Mouse (Mus musculus) kidney, postnatal 14 days (tissue): ENCODE results near the gene Jak1.

Experiments
- DNase-seq: peaks from one replicate; pipeline ENCODE4 v3.0.0; 2022; ENCODE audit warnings: mixed read lengths

Gene Jak1

DNA sequence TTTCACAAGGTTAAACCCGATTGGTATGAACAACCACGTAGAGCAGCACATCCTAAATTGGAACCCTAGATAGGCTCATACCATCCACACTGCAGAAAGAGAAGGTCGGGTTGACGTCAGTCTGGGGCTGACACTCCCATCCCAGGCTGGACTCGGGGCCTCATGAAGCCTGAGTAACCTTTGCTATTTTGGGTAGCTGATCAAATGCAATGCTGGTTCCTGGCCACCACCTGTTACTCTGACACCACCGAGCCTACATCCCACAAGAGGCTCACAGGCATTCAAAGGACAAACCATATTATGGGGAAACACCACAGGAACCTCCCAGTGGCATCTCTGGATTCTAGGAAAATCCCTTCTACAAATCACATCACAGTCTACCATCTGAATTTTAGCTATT lies 28.3 kb downstream of the Jak1 start:
- DNase-seq, result no peak

DNA sequence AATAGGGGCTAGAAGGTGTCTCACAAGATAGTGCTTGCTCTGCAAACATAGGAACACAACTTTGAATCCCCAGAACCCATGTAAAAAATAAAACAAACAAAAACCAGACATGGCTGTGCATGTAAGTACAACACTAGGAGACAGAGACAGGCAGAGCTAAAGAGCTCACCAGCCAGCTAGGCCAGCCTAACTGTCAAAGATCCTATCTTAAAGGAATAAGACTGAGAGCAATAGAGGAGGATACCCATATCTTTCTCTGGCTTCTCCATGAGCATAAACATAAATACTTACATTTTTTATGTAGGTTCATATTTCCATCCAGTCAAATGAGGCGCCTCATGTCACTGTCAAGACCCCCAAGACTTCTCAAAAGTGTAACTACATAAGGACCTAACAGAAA lies 29.1 kb downstream of the Jak1 start:
- no peak for DNase-seq

DNA sequence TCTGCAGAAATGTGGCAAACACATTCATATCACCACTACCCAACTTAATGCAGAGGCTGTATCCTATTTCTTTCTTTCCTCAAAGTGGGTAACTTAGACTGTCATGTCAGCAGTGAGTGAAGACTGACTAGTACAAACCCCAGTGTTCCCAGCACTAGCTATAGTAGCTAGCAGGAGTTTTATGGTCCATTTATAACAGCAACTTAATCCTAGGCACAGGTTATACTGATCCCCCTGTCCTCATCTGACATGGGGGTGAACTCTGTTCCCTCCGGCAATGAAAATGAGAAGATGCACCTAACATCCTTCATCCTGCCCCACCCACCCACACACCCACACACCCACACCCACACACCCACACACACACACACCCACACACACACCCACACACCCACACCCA lies 30.3 kb downstream of the Jak1 start:
- DNase-seq, result no peak

- DNase-seq, result peak; percentile 70
These were observed 30.8 kb downstream of the Jak1 start for GRCm38 (mm10) chr4:101234332-101234731.

DNA sequence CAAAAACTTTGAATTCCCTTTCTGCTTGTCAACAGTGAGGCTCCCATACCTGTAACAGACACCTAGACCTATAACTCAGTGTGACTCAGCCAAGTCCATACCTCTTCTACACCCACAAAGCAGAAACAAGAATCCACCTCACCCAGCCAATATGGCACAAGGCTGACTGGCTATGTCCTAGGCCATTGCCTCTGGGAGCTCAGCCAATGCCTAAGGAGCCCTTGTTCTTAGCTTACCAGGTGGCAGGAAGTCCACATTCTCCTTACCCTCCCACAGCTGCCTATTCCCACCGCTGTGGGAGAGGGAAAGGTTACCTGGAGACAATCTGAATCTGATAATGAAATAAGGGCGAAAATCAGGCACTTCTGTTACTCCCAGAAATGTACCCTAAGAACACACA lies 34.5 kb downstream of the Jak1 start:
- DNase-seq, result no peak

DNA sequence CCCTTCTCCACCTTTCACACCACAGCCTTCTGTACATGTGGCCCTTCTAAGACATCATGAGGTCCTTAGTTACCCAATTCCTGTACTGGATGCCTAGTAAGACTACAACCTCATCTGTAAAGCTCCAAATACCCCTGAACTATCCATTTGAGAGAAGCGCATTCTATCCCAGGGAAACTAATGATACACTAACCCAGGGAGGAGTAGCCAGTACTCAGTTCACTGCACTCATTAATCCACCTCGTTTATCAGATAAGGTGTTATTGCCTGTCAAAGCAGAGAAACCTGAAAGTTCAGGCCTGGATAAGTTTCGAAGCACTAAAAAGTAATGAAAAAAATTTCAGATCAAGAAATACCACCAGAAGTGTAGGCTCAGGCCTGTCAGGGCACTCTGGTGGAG lies 37.7 kb downstream of the Jak1 start:
- no peak for DNase-seq

- no peak for DNase-seq
These were observed 39.1 kb downstream of the Jak1 start for GRCm38 (mm10) chr4:101225984-101226383.

- DNase-seq, result no peak
These were observed 44.1 kb downstream of the Jak1 start for GRCm38 (mm10) chr4:101220946-101221345.

- DNase-seq, result no peak
These were observed 45.2 kb downstream of the Jak1 start for GRCm38 (mm10) chr4:101219839-101220238.

GRCm38 (mm10) chr4:101217026-101217540 lies 48.0 kb downstream of the Jak1 start:
- DNase-seq, result no peak

GRCm38 (mm10) chr4:101216286-101216685 lies 48.8 kb downstream of the Jak1 start:
- peak; percentile 58 for DNase-seq

GRCm38 (mm10) chr4:101213477-101213876 lies 51.6 kb downstream of the Jak1 start:
- no peak for DNase-seq

DNA sequence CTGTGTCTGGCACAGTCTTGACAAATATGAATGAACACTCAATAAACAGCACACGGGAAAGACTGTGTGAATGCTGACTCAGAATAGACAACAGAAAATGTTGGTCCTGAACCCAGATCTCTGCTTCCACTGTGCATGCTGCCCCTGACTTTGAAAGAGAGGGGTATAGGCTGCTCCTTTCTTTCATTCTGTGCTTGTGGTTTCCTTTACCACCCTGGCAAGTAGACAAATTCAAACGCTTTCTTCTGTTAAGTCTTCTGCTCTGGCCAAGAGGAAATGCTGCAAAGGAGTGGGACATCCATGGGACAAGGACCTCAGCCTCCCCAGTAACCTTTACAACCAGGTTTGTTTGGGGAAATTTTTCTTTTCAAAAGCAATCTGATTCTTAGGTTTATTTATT lies 57.6 kb downstream of the Jak1 start:
- no peak for DNase-seq

DNA sequence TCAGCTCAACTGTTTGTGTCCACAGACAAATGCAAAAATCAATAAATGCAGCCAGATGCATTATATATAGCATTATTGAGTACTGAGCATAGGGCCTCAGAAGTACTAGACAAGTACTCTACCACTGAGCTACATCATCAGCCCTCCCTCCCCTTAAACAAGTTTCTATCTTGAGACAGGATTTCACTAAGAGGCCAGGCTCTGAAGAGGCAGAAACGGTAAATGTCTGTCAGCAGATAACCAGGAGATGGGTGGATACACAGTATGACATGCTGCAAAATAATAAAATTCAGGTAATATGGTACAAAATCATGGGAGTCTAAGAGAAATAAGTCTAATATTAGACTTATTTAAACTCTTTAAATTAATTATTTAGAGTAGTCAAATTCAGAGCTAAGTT lies 61.6 kb downstream of the Jak1 start:
- DNase-seq, result no peak

DNA sequence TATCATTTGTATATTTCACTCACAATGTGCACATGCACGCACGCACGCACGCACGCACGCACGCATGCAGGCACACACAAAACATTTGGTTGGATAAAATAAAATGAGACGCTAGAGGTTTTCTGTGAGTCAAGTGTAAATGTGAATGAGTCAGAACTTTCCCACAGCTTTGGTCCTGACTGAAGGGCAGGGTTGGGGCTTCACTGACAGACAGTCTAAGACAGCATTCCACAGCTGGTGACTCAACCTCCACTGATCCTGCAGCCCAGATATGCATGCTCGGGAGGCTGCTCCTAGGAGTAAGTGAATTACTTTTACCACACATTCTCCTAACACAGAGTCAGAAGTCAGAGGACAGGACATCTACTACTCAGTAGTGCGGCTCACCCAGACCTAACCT lies 62.5 kb downstream of the Jak1 start:
- no peak for DNase-seq

GRCm38 (mm10) chr4:101199433-101200081 lies 65.5 kb downstream of the Jak1 start:
- DNase-seq, result no peak

GRCm38 (mm10) chr4:101198333-101198732 lies 66.7 kb downstream of the Jak1 start:
- DNase-seq, result peak; percentile 59

DNA sequence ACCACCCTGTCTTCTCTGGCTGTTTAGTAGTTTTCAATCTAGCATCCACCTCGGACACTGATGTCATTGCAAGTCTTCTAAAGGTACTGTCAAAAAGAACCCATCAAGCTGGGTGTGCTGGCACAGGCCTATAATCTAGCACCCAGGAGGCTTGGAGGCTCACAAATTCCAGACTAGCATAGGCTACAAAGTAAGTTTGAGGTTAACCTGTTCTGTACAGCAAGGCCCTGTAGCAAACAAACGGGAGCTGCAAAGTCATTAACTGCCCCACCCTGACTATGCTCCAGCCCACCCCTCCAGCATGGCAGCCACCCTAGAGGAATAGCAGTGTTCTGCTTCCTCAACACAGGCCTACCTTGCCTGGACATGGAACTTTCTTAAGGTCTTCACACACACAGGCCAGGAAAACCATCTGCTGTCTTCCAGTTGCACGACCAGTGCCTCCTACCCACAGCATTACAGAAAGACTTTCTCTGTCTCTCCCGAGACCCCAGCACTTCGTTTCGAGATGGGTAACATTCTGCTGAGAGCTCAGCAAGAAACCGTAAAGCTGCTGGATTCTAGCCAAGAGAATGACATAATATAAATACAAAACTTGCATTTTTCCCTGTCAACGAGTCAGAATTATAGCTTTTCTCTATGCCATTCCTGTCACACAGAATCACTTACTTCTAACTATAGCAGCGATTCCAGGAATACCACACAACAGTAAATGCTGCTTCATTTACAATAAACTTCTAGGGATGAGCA lies 67.5 kb downstream of the Jak1 start:
- no peak for DNase-seq

- no peak for DNase-seq
These were observed 68.7 kb downstream of the Jak1 start for GRCm38 (mm10) chr4:101196407-101196806.

GRCm38 (mm10) chr4:101194170-101194569 lies 70.9 kb downstream of the Jak1 start:
- no peak for DNase-seq

DNA sequence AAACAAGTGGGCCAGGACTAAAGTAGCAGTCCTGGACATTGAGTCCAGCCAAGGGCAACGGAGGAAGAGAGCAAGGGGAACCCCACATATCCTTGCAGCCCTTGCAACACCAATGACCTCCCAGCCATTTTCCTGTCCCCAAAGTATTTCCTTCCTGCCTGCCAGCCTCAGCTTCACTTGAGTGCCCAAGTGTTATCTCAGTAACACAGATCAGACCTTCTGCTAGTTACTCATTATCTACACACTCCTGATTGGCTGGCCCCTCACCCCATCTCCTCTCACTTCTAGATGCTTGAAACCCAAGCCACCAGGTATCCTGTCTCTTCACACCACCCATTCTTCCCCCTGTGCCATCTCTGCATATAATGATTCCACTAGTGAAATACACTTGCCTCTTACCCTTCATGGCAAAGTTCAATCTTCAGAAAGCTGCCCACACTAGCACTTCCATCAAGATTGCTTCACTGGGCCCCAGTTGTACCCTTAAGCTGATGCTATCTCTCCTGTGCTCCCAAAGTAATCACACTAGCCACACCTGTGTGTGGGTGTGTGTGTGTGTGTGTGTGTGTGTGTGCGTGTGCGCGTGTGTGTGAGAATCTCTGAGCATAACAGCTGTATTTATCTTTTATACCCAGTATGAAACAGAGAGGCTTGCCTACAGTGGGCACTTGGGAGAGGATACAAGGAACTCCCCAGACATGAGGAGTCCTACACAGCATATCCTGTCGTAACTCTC lies 72.7 kb downstream of the Jak1 start:
- DNase-seq, result no peak

DNA sequence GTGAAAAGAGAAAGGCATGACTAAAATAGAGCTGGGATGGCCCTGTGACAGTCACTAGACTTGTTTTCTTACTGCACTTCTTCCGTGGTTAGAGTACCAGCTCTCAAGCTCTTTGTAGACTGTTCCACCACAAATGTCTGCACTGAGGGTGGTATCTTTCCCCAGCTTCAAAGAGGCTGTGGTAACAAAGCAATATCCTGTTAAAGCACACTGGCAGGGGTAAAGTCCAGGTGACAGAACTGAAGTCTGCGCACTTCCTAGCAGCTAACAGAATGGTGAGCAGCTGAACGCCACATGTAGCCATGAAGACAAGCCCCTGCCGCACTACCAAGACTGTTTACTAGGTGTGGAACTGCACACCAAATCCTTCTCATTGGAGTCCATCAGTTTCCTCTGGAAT lies 77.7 kb downstream of the Jak1 start:
- DNase-seq, result no peak

DNA sequence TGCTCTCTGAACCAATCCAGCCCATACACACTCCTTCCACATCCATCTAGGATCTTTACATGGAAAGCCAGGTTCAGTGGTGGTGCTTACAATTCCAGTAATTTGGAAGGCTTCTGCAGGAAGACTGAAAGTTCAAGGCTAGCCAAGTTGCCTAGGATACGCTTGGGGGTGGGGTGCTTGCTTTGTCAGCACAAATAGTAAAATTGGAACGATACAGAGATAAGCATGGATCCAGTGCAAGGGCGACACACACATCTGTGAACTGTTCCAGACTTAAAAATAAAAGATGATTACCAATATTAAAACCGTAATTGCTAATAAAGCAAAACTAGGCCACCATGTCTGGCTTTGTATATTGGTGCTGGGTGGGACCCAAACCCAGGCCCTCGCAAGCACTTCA lies 78.5 kb downstream of the Jak1 start:
- DNase-seq, result peak; percentile 25

DNA sequence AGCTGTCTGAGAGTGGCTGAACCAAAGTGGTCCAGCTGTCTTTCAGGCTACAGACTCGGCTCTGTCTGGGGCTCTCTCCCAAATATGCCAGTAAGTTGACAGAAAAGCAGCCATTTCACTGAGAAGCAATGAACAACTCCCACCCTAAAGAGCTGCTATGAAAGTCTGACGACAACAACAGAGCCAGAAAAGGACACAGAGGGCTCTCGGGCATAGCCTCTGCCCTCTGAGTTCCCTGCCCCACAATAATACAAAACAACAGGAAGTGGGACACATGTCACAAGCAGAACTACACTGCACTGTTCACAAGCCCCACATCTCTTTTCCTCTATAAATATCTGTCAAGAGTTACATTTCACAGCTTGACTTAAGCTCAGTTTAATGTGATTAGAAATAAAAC lies 79.9 kb downstream of the Jak1 start:
- peak; percentile 45 for DNase-seq
